Mouse (Mus musculus) C2C12 (cell line): ENCODE data around the gene Kdm8.

Source experiments
- CTCF ChIP-seq: IDR thresholded peaks from one replicate; pipeline ENCODE4 v1.5.1; 2011; ENCODE audit not compliant: control insufficient read depth, insufficient read depth, insufficient read length
- MAX ChIP-seq: IDR thresholded peaks from one replicate; pipeline ENCODE4 v1.6.1; 2011; ENCODE audit warnings: mild to moderate bottlenecking, control low read depth
- MYOD1 ChIP-seq: IDR thresholded peaks from one replicate; pipeline ENCODE4 v1.6.1; 2011; ENCODE audit warnings: low read depth; ENCODE audit not compliant: control insufficient read depth, insufficient read length
- MYOG ChIP-seq: IDR thresholded peaks from one replicate; pipeline ENCODE4 v1.6.1; 2011; ENCODE audit not compliant: control insufficient read depth, insufficient read length; ENCODE audit errors: extremely low read depth

GRCm38 (mm10) chr7:125490947-125491735, 46.7 kb downstream of the Kdm8 start, which contains the start of gene Nsmce1:
- TF ChIP-seq CTCF (no peak), MAX (no peak), MYOG (no peak), MYOD1 (peak; percentile 38)
